Mouse (Mus musculus) adrenal gland, postnatal 25 days (tissue): ENCODE measurements at regions not wholly inside any gene's neighbourhood (a gene's known extent, or its start where the extent isn't known, plus 50 kb on each side); places are given as distances from the start of the nearest gene placed in this dataset.

Experiments
- DNase-seq: peaks from one replicate; pipeline ENCODE4 v3.0.0; 2021; ENCODE audit warnings: mixed read lengths

DNA sequence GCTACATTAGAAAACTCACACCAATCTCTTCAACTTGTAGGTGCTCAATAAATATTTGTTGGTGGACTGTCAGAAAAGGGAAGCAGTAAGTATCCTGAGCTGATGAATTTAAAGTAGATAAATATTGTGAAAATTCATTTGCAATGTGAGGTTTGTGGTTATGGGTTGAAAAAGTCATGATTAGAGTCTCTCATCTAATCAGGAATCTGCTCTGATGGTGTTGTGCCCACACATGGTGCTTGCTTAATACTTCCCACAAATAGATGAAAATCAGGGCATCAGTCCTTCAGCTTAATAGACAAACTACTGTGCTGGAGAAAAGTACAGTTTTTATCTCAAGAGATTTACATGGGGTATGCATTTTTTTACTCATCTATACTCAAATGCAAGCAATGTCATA lies 59.9 kb downstream of the S1pr1 start:
- no peak for DNase-seq

DNA sequence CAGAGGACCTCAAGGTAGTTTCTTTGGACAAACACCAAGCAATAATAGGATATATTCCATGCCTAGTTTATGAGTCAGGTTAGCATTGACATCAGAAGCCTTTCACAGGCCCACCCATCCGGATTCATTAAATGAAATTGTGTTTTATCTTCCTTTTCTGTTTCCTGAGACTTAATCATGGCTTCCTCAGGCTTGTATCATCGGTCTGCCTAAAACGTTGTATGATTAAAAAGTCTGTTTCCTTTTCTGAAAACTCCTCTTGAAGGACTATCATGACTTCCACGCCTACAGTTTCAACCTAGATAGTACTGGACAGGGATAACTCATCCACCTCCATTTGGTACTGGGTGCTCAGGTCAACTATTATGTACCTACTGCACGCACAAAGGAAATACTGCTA lies 62.6 kb downstream of the S1pr1 start:
- DNase-seq, result no peak

DNA sequence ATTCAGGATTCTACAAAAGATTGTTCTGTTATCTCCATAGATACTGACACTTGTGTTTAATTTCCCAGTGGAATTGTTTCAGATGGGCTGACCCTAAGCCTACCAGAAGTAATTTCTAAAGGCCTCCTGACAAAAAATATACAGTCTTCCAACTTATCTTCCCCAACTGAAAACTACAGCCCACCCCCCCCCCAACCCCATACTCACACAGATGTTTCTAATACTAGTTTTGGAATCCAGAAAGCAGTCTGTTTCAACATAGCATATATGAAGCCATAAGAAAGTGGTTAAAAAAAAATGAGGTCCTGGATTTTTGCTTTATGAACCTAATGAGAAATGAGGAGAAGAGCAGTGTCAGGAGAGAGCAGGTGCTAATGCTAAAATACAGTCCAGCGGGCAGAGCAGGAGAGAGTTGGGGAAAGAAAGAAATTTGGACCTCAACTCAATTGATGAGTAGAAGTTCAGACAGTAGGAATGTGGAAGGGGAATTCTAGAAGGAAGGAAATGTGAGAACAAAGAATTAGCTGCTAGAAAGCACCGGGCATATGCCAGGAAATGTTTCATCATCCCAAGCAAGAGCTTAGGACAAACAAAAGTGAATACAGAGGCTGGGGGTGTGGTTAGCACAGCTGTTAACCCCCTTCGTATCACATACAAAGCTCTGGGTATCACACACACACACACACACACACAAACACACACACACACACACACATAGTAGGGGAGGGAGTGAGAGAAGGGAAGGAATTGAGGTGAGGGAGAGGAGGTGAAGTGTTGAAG lies 65.3 kb downstream of the S1pr1 start:
- no peak for DNase-seq

DNA sequence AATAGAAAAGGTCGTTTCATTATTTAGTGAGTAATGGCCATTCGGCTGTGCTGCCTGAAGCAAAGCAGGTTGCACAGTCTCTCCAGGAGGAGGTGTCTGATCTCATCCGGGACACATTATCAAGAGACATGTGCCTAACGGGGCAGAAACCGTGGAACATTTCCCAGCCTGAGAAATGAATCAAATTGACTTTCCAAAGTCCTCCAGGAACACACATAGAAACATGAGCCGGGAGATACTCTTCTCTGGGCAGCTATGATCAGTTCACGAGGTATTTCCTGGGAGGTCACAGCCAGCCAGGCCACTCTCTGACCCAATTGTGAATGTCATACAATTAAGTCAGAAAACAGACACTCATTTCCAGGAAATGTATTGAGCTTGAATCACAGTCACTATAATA lies 67.9 kb downstream of the S1pr1 start:
- no peak for DNase-seq

DNA sequence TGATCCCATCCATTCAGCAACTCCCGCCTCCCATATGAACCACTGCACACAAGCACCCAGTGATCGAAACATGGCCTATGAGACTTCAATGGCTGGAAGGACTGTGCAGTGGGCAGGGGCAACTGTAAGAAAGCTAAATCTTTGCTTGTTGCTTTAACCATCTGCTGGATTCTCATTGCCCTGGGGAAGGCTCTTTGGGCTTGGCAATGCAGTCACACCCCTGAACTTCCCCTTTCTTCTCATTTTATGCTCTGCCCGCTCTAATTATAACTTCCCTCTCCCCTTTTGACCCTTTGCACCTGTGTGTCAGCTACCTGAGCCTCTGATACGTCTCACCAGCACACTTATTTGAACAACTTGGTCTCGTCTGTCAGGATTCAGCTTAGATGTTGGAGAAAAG lies 70.6 kb downstream of the S1pr1 start:
- no peak for DNase-seq

DNA sequence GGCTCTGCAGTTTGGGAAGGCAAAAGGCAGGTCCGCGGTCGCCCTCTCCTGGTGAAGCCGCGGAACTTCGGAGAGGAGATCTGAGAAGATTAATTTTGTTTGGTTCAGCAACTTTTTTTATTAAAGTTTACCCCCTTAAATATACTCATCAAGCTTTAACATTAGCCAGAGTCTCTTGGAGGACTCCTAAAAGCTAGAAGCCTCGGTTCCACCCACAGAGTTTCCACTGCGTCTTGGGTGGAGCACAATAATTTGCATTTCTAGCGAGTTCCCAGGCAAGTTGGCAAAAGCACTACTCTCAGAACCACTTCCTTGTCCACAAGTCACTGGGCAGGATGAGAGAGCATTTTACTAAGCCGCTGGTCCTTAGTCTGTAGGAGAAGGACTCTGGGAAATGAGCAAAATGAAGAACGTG lies 72.0 kb downstream of the S1pr1 start:
- DNase-seq, result peak; percentile 85

DNA sequence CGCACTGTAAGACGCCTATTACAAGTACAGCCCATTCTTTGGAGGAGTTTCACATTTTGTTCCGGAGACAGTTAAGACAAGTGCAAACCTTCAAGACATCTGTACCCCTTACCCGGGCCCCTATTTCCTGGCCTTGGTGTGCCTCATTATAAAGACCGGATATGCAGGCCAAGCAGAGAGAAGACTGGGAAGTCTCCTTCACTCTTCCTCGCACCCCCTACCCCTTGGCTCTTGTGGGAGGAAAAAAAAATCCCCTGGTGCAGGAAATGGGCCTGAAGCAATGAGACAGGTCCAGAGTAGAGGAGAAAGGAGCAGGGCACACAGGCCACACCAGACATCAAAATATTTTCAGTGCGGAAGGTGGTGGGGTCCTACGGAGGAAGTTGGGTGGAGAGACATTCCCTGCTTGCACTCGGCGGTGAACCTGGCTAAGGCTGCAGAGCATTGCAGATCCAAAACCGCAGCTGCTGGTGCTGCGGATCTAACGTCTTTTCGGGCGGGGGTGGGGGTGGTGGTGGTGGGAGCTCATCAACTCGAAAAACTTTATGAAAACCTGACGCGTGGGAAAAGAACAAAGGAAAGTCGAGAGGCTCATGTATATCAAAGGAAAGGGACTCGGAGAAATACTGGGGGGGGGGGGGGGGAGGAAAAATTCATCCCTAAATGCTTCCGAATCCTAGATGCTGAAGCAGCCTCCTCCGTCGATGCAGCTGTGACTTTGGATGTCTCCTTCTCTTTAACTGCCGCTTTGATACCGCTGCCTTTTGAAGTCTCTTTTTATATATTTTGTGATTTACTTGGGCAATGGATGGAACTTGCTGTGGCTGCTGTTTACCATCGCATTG lies 72.6 kb downstream of the S1pr1 start:
- no peak for DNase-seq

GRCm38 (mm10) chr3:115641411-115641810 lies 73.5 kb downstream of the S1pr1 start:
- DNase-seq, result peak; percentile 27

DNA sequence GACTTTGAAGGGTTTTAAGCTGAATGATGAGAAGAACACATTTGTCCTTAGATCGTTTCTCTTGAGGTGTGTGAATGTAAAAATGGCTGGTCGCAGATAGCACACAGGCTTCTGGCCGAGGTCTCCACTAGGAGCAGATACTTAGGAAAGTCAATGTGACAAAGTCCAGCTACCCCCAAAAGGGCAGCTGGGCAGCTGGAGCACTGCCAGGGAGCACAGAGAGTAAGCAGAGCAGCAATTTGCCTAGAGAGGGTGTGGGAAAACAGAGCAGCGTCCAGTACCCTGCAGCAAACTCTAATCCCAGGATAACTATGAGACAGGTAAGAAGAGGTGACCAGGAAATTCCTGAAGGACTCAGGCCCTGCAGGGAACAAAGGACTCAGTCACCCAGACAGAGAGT lies 79.4 kb downstream of the S1pr1 start:
- no peak for DNase-seq

DNA sequence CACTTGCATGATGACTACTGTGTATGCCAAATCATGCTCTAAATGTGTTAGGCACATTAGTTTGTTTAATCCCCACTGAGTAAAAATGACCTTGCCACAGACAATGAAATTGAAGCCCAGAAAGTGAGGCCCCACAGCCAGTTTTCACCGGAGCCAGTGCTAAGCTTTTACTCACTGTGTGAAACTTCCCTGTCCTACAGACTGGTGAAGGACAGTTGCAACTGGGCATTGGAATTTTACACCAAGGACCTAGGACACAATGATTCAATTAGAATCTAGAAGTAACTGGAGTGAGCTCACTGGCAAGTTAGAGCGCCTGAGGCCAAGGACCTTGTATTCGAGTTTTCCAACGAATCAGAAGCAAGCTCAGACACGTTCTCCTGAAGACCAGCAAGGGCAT lies 79.8 kb downstream of the S1pr1 start:
- DNase-seq, result no peak

DNA sequence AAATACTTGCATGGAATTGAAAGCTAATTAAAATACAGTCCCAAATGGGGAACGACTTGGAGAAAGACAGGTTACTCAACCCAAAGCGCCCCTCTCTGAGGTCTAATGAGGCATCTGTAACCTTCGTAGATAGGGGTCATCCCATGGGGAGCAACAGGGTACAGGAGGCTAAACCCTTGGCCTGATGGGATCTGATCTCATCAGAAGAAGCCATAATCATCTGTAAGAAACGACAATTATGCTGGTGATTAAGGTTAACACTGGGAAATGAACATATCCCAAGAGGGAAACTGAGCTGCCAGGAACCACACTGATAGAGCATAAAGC lies 82.5 kb downstream of the S1pr1 start:
- DNase-seq, result no peak

DNA sequence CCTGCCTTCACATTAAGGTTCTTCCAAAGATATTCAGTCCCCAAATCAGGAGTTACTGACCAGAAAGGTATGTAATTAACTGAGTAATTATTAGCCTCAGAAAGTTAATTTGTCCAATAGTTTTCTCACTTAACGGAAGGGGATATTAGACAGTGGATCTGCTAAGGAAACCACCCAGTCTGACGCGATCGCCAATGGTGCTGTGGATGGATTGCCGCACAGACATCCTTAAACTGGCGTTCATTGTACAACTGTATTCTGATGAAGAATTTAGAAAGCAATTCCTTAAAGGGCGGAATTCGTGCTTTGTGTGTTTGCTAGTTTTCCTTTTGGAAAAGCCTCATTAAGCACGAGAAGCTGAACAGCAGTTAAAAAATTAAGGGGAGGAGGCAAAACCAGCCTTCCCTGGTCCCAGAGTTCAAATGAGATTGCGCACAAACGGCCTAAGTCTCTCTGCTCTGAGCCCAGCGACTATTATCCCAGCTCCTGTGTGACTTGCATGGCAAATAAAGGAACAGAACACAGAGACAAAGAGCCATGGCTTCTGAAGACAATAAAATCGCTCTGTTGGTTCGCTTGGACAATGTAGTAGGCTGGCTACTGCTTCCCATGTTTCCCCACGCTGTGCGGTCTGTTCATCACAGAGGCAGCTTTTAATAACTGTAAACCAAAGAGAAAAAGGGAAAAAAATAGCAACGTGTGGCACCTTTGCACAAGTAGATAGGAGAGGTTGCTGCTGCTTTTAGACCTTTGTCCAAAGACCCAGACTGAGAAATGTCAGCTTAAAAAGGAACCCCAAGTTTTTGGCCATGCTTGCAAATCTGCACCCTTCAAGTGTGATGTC lies 83.1 kb downstream of the S1pr1 start:
- DNase-seq, result no peak

GRCm38 (mm10) chr3:115622920-115623319 lies 92.0 kb downstream of the S1pr1 start:
- no peak for DNase-seq

DNA sequence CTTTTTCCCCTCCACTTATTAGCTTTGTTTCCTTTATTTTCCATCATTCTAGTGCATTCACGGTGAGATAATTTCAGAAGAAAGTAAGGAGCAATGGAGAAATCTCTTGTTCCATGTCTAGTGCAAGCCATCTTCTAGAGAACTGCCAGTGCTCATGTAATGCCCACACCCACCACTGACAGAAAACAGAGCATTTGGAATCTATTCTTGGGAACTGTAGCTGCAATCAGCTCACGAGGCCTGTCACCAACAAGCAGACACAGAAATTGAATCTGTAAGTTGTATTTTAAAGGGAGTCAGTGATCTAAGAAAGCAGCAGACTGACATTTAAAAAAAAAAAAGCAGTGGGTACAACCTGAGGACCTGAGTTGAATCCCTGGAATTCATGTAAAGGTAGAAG lies 92.6 kb downstream of the S1pr1 start:
- no peak for DNase-seq

- DNase-seq, result no peak
These were observed 94.9 kb downstream of the S1pr1 start for GRCm38 (mm10) chr3:115619970-115620369.

- peak; percentile 4 for DNase-seq
These were observed 98.8 kb downstream of the S1pr1 start for GRCm38 (mm10) chr3:115615994-115616598.

DNA sequence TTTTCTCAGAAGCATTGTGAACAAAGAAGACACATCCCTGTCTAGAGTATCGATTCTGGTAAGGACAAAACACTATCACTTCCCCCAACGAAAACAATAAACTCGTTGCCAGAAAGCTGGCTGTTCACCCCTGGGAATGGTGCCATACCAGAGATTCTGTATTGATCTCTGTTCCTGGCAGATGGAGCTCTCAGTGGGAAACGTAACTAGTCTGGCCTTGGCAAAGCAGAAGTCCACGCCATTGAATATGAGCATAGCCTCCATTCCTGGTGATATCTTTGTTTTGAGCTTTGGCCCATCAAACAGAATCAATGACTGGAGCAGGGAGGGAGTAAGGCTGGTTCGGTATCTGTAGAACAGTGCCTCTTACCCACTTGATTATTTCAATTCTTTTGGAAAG lies 102.0 kb downstream of the S1pr1 start:
- DNase-seq, result no peak

DNA sequence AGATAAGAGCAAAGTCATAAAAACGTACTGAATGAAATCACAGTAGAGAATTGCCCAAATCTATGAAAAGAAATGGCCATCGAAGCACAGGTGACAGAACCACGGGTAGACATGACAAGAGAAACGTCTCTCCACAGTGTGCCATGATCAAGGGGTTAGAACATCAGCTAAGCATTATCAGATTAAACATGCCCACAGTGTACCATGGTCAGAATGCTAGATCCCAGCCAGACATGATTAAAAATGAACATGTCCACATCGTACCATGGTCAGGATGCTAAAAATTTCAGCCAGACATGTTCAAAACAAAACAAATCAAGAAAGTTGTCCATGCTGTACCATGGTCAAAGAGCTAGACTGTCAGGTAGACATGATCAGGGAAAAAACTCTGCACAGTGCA lies 106.8 kb downstream of the S1pr1 start:
- no peak for DNase-seq

DNA sequence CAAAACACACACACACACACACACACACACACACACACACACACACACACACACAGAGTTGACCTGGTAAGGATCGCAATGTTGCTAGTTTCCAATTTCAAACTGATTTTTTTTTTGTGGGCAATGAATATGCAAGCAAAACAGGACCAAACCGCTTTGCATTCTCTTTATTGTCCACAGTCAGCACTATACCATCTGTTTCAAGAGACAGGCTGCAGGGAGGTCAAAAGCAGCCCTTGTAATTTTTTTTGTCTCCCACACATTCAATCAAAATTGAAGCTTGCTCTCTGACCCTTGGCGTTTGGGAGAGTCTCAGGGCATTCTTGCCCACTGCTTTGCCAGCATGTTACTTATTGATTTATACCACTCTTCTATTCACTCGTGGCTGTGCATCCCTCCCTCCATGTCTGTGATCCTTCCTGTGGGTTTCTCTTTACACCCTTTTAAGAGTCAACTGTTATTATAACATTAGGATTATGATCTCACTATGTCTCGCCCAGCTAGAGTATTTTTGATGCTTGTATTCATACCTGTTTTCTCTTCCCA lies 110.1 kb downstream of the S1pr1 start:
- DNase-seq, result no peak

DNA sequence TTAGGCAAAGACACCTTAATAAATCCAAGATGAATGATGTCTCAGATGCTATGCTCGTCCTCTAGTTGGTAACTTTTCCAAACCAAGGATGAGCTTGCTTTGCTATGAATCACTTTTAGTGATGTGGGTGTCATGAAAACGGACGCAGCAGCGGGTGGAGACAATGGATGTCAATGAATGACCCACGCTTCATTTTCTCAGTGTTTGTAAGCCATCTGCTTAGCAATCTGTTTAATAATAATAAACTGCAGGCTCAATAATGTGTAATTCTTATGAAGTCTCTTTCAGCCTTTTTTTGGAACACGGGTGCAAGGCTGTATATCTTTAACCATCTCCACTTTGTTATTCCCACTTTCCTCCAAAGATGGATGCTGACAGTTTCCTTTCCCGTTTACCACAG lies 110.6 kb downstream of the S1pr1 start:
- no peak for DNase-seq

DNA sequence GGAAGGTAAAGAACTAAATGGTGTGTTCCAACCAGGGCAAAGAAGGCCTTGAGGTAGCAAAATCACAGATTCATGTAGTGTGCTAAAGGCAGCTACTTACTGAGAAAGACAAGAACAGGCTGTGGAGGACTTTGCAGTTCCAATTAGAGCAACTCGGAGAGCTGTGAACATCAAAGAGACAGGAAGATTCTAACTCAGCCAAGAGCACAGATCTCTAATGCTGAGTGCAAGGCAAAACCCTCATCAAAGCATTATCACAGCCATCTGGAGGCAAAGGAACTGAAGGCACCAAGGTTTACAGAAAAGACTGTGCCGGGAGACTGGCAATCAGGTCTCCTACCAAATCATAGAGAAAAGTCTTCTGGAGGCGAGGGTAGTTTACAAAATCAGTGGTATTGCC lies 111.1 kb downstream of the S1pr1 start:
- DNase-seq, result no peak

GRCm38 (mm10) chr3:115599281-115599680 lies 115.6 kb downstream of the S1pr1 start:
- DNase-seq, result no peak
